Mouse (Mus musculus): ENCODE results near the gene Tcf15. TPM values are rescaled to one million over a fixed set of nuclear protein-coding genes. Genes with fewer than 3 reads are reported as not detected.

Gene Tcf15
- total RNA-seq, 2 experiments from 2014 or later = 0.60 to 0.61 TPM

DNA sequence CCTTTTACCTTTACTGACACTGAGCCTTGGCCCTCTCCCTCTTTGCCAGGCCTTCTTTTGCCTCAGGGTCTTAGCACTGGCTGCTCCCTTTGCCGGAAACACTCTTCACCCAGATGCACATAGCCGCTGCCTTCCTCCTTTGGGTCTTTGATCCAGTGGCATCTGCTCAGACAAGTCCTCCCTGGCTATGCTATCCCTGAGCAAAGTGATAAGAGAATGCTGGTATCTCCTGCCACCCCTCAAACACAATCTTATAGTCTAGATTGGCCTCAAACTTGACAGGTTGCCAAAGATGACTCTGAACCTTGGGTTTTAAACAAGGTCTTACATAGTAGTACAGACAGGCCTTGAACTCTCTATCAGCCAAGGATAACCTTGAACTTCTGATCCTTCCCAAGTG, 51.2 kb downstream of the Tcf15 start:
- intact Hi-C loops (cut with DNase I) = no loop called here
- no peak for DNase-seq (ENCODE audit: extremely low spot score in 1 of 2, low spot score in 2 of 2)

DNA sequence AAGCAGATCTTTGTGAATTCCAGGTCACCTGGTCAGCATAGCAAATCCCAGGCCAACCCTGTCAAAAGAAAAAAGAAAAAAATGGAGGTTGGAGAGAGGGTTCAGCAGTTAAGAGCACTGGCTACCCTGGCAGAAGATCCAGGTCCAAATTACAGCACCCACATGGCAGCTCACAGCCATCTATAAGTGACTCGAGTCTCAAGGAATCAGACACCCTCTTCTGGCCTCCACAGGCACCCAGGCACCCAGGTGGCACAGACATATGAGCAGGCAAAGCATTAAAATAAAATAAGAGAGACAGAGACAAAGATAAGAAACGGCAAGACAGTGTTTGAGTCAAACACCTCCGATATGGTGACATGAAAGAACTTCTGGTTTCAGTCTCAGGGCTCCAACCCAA, 53.5 kb downstream of the Tcf15 start:
- DNase-seq (ENCODE audit: extremely low spot score in 1 of 2, low spot score in 2 of 2) = no peak

DNA sequence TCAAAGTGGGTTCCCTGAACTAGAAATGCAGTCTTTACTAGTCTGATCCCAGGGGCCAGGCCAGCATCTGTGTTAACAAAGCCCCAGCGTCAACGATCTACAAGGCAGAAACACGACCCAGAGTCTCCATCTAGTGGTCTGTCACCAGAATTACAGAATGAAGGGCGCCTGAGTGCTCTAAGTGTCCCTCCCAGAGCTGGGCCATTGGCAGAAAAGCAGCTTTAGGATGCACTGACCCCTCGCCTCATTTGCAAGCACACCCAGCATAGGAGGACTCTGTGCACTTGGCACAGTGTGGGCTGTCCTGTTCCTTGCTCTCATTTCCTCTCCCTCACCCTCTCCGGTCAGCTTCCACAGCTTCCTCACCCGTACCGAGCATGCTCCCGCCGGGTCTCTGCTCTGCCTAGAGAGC, 53.9 kb downstream of the Tcf15 start:
- peak; percentile 55 to 57 for DNase-seq (ENCODE audit: extremely low spot score in 1 of 2, low spot score in 2 of 2)
- intact Hi-C loops (cut with DNase I) = loop anchor here (2.0 to 5.0 kb wide), 2 partner anchors 85 to 170 kb away; no protein-coding TSS in a partner anchor

More for the DNA sequence above, 53.5 kb downstream of the Tcf15 start:
- intact Hi-C loops (cut with DNase I) = loop anchor here (2.0 to 5.0 kb wide), 2 partner anchors 84 to 170 kb away; no protein-coding TSS in a partner anchor

Other genes starting within 250 kb of the Tcf15 start
- gene Angpt4, start 232.4 kb upstream of the Tcf15 start, total RNA-seq (2021) = under 1 TPM in 1 of 2 experiments, not detected in 1; 0.19 TPM
- 1 to 10 TPM; 6.8 to 7.8 TPM for gene Fam110a, start 163.3 kb upstream of the Tcf15 start, total RNA-seq (2021)
- 1 to 10 TPM; 3.0 to 3.6 TPM for gene Slc52a3, start 147.1 kb upstream of the Tcf15 start, total RNA-seq (2021)
- gene Scrt2, start 62.0 kb upstream of the Tcf15 start, total RNA-seq (2021) = 1 to 10 TPM; 7.8 to 8.5 TPM
- 10 to 100 TPM; 38.1 to 38.8 TPM for gene Srxn1, start 38.0 kb upstream of the Tcf15 start, total RNA-seq (2021)
- 100 to 1,000 TPM; 129 to 133 TPM for gene Csnk2a1, start 83.3 kb downstream of the Tcf15 start, total RNA-seq (2021)
- gene Tbc1d20, start 150.3 kb downstream of the Tcf15 start, total RNA-seq (2021) = 10 to 100 TPM; 42.8 to 46.9 TPM
- gene Rbck1, start 189.1 kb downstream of the Tcf15 start, total RNA-seq (2021) = 100 to 1,000 TPM; 106 to 107 TPM
- 1 to 10 TPM in 1 of 2 experiments, under 1 TPM in 1; 0.49 to 1.0 TPM for gene Trib3, start 200.5 kb downstream of the Tcf15 start, total RNA-seq (2021)
- gene Nrsn2, start 233.1 kb downstream of the Tcf15 start, total RNA-seq (2021) = 10 to 100 TPM; 37.5 to 53.4 TPM

All from left cerebral cortex, postnatal 10 days (tissue).